8 mouse cellular contexts compared by ENCODE assay signal in genomic region chr7:126260280-126261210, GRCm38 (mm10). TPM values are rescaled to one million over a fixed set of nuclear protein-coding genes. Genes with fewer than 3 reads are reported as not detected.
DNase-seq lines count a peak whose midpoint lies in the region; ATAC-seq and TF ChIP-seq lines count a peak whose summit lies in the region.

No protein-coding gene starts in this region.

- no peak overlapping the region for H3K4me3 ChIP-seq in forebrain, embryonic 10.5 days
- no peak overlapping the region for H3K4me3 ChIP-seq in forebrain, embryonic 13.5 days
- no peak overlapping the region for H3K4me3 ChIP-seq in forebrain, postnatal 0 days (ENCODE audit: low read depth, low read length)
- H3K4me3 ChIP-seq in intestine, embryonic 15.5 days (replicated peaks), result no peak overlapping the region
- H3K4me3 ChIP-seq in midbrain, embryonic 14.5 days (replicated peaks; ENCODE audit: low read depth, low read length), result no peak overlapping the region

- no peak overlapping the region for H3K9ac ChIP-seq in forebrain, embryonic 13.5 days
- no peak overlapping the region for H3K9ac ChIP-seq in forebrain, postnatal 0 days
- no peak overlapping the region for H3K9ac ChIP-seq in intestine, embryonic 15.5 days
- no peak overlapping the region for H3K9ac ChIP-seq in midbrain, embryonic 14.5 days (replicated peaks; ENCODE audit: low read length)

- intact Hi-C loops in left cerebral cortex, postnatal 4 days (cut with DNase I), result loop anchor here (5.0 kb wide), 2 partner anchors 37 to 117 kb away; partner anchors contain the start of gene Spns1

- 14% methylated on average over 18 of the region's 18 CpGs for WGBS in forebrain, embryonic 10.5 days
- 11% methylated on average over 18 of the region's 18 CpGs for WGBS in forebrain, embryonic 13.5 days
- 10% methylated on average over 18 of the region's 18 CpGs for WGBS in forebrain, postnatal 0 days
- WGBS in intestine, embryonic 15.5 days, result 5% methylated on average over 18 of the region's 18 CpGs
- 11% methylated on average over 18 of the region's 18 CpGs for WGBS in midbrain, embryonic 14.5 days

- DNase-seq in forebrain, embryonic 10.5 days (ENCODE audit: extremely low spot score, low spot score), result peak; percentile 69
- DNase-seq in cerebellum, adult 11 months, result peak; percentile 66
- DNase-seq in forebrain, postnatal 0 days, result peak; percentile 86
- peak; percentile 71 for DNase-seq in left cerebral cortex, postnatal 4 days
- peak; percentile 89 for DNase-seq in midbrain, embryonic 14.5 days
- peak; percentile 50 for DNase-seq in spleen, adult 12 weeks (ENCODE audit: low spot score)

- H3K4me2 ChIP-seq in forebrain, embryonic 13.5 days, result no peak overlapping the region
- no peak overlapping the region for H3K4me2 ChIP-seq in forebrain, postnatal 0 days (ENCODE audit: low read depth)
- no peak overlapping the region for H3K4me2 ChIP-seq in intestine, embryonic 15.5 days (replicated peaks)
- no peak overlapping the region for H3K4me2 ChIP-seq in midbrain, embryonic 14.5 days (ENCODE audit: low read length)

- no peaks in the 10 kb centered on the region for H3K9me3 ChIP-seq in forebrain, embryonic 10.5 days
- no peaks in the 10 kb centered on the region for H3K9me3 ChIP-seq in forebrain, embryonic 13.5 days (replicated peaks)
- no peaks in the 10 kb centered on the region for H3K9me3 ChIP-seq in forebrain, postnatal 0 days (ENCODE audit: low read length)
- no peaks in the 10 kb centered on the region for H3K9me3 ChIP-seq in intestine, embryonic 15.5 days
- no peaks in the 10 kb centered on the region for H3K9me3 ChIP-seq in midbrain, embryonic 14.5 days (ENCODE audit: control insufficient read depth, low read length)

- H3K27me3 ChIP-seq in forebrain, embryonic 10.5 days (ENCODE audit: poor library complexity, severe bottlenecking), result peaks cover 51% of the 10 kb centered on the region
- peaks cover 22% of the 10 kb centered on the region; the same call in 1 of the 2 replicates for H3K27me3 ChIP-seq in forebrain, embryonic 13.5 days
- H3K27me3 ChIP-seq in forebrain, postnatal 0 days (ENCODE audit: insufficient read depth, low read length), result no peaks in the 10 kb centered on the region
- no peaks in the 10 kb centered on the region for H3K27me3 ChIP-seq in intestine, embryonic 15.5 days (replicated peaks)
- no peaks in the 10 kb centered on the region for H3K27me3 ChIP-seq in midbrain, embryonic 14.5 days (ENCODE audit: control insufficient read depth, insufficient read depth, low read length)

- ATAC-seq in forebrain, embryonic 13.5 days, result no peak
- ATAC-seq in forebrain, postnatal 0 days, result peak; percentile 85
- peak; percentile 54 for ATAC-seq in intestine, embryonic 15.5 days
- no peak for ATAC-seq in midbrain, embryonic 14.5 days (ENCODE audit: low FRiP score, low TSS enrichment)

- H3K27ac ChIP-seq in forebrain, embryonic 10.5 days, result no peak overlapping the region
- H3K27ac ChIP-seq in forebrain, embryonic 13.5 days, result no peak overlapping the region
- H3K27ac ChIP-seq in forebrain, postnatal 0 days (ENCODE audit: low read depth, low read length), result no peak overlapping the region
- H3K27ac ChIP-seq in intestine, embryonic 15.5 days, result no peak overlapping the region
- no peak overlapping the region for H3K27ac ChIP-seq in midbrain, embryonic 14.5 days (replicated peaks; ENCODE audit: low read depth, low read length)

- H3K36me3 ChIP-seq in forebrain, embryonic 10.5 days (replicated peaks), result no peaks in the 10 kb centered on the region
- H3K36me3 ChIP-seq in forebrain, embryonic 13.5 days (ENCODE audit: poor library complexity, severe bottlenecking), result no peaks in the 10 kb centered on the region
- H3K36me3 ChIP-seq in forebrain, postnatal 0 days (ENCODE audit: insufficient read depth), result no peaks in the 10 kb centered on the region
- H3K36me3 ChIP-seq in intestine, embryonic 15.5 days, result no peaks in the 10 kb centered on the region
- no peaks in the 10 kb centered on the region for H3K36me3 ChIP-seq in midbrain, embryonic 14.5 days (ENCODE audit: control insufficient read depth, insufficient read depth, low read length)

- peak; percentile 98 for TF ChIP-seq CTCF in forebrain, postnatal 0 days (IDR thresholded peaks at IDR 0.05; ENCODE audit: low read depth)

- peaks cover 16% of the 10 kb centered on the region for H3K4me1 ChIP-seq in forebrain, embryonic 10.5 days
- peaks cover 21% of the 10 kb centered on the region for H3K4me1 ChIP-seq in forebrain, embryonic 13.5 days
- no peaks in the 10 kb centered on the region for H3K4me1 ChIP-seq in forebrain, postnatal 0 days (ENCODE audit: insufficient read depth)
- H3K4me1 ChIP-seq in intestine, embryonic 15.5 days (replicated peaks), result no peaks in the 10 kb centered on the region
- no peaks in the 10 kb centered on the region for H3K4me1 ChIP-seq in midbrain, embryonic 14.5 days (ENCODE audit: control insufficient read depth, insufficient read depth, low read length)

RNA-seq across cellular contexts. Expression of gene Sbk1, which starts 11.9 kb away (rescaled TPM):
- polyA plus RNA-seq in forebrain, embryonic 10.5 days (2016; fragmentation: Nextera tagmentation; extraction: Ambion mirVana), result 79.1 and 83.0 TPM in 2 replicates
- polyA plus RNA-seq in forebrain, embryonic 13.5 days (2015; fragmentation: Nextera tagmentation; extraction: Ambion mirVana), result 212 and 215 TPM in 2 replicates
- total RNA-seq in forebrain, postnatal 0 days (2014; rRNA removed), result 445 and 497 TPM in 2 replicates
- polyA plus RNA-seq in forebrain, postnatal 0 days (2015; fragmentation: Nextera tagmentation; extraction: Ambion mirVana), result 204 and 224 TPM in 2 replicates
- 16.9 and 17.7 TPM in 2 replicates for polyA plus RNA-seq in intestine, embryonic 15.5 days (2015; fragmentation: Nextera tagmentation; extraction: Ambion mirVana)
- total RNA-seq in left cerebral cortex, postnatal 4 days (2021), result 100 to 1,000 TPM; 396 to 420 TPM
- polyA plus RNA-seq in midbrain, embryonic 14.5 days (2014; fragmentation: Nextera tagmentation; extraction: Ambion mirVana), result 391 and 401 TPM in 2 replicates

Comparison
In these comparisons a context has a peak if more than half of its experiments do, and no peak if none do; other contexts are left out.
1. ATAC-seq: peak in forebrain, postnatal 0 days (single experiment) and intestine, embryonic 15.5 days (single experiment); none in forebrain, embryonic 13.5 days (single experiment) and midbrain, embryonic 14.5 days (single experiment).
2. Peak in every context shown above with its lines, with median percentiles within 50 percentile points of each other: DNase-seq.